Mouse (Mus musculus): ENCODE measurements around the gene Zfp13. TPM values are rescaled to one million over a fixed set of nuclear protein-coding genes. Genes with fewer than 3 reads are reported as not detected.
"Not testable (repeated sequence)": the region's sequence is repeated elsewhere in the genome, so short reads cannot be mapped to it uniquely, and the experiment has no call there.

Gene Zfp13
- polyA plus RNA-seq, 1 experiment from 2014 or later: 22.1 TPM

GRCm38 (mm10) chr17:23531408-23531807 lies 67.9 kb downstream of the Zfp13 start:
- WGBS: 21% methylated on average over 1 of the region's 1 CpGs

More at GRCm38 (mm10) chr17:23531408-23531807, 67.9 kb downstream of the Zfp13 start:
- not testable (repeated sequence) for H3K9me3 ChIP-seq; H3K27ac ChIP-seq; H3K36me3 ChIP-seq (replicated peaks); H3K4me1 ChIP-seq; H3K4me3 ChIP-seq; DNase-seq (ENCODE audit: extremely low spot score, low spot score)
- H3K27me3 ChIP-seq (ENCODE audit: poor library complexity, severe bottlenecking): peaks cover 12% of the 10 kb centered on the region; the same call in 1 of the 2 replicates

Other genes with a start within 250 kb of the Zfp13 start
- gene Vmn2r116, start 214.9 kb downstream of the Zfp13 start, polyA plus RNA-seq (2016; fragmentation: Nextera tagmentation; extraction: Ambion mirVana): not detected in 2 replicates
- not detected in 2 replicates for gene Vmn2r117, start 119.8 kb downstream of the Zfp13 start, polyA plus RNA-seq (2016; fragmentation: Nextera tagmentation; extraction: Ambion mirVana)
- 27.6 and 29.9 TPM in 2 replicates for gene Zfp213, start 35.2 kb downstream of the Zfp13 start, polyA plus RNA-seq (2016; fragmentation: Nextera tagmentation; extraction: Ambion mirVana)
- gene Zscan10, start 1.4 kb upstream of the Zfp13 start, polyA plus RNA-seq (2016; fragmentation: Nextera tagmentation; extraction: Ambion mirVana): 0.42 and 0.65 TPM in 2 replicates
- 0.77 and 0.84 TPM in 2 replicates for gene Mmp25, start 45.8 kb upstream of the Zfp13 start, polyA plus RNA-seq (2016; fragmentation: Nextera tagmentation; extraction: Ambion mirVana)
- 0.27 and 0.37 TPM in 2 replicates for gene Bicdl2, start 61.0 kb upstream of the Zfp13 start, polyA plus RNA-seq (2016; fragmentation: Nextera tagmentation; extraction: Ambion mirVana)
- 28.0 and 29.0 TPM in 2 replicates for gene Hcfc1r1, start 74.1 kb upstream of the Zfp13 start, polyA plus RNA-seq (2016; fragmentation: Nextera tagmentation; extraction: Ambion mirVana)
- 77.8 and 78.8 TPM in 2 replicates for gene Thoc6, start 74.4 kb upstream of the Zfp13 start, polyA plus RNA-seq (2016; fragmentation: Nextera tagmentation; extraction: Ambion mirVana)
- gene Tnfrsf12a, start 78.0 kb upstream of the Zfp13 start, polyA plus RNA-seq (2016; fragmentation: Nextera tagmentation; extraction: Ambion mirVana): 3.9 and 4.6 TPM in 2 replicates
- 28.5 and 32.8 TPM in 2 replicates for gene Cldn6, start 79.8 kb upstream of the Zfp13 start, polyA plus RNA-seq (2016; fragmentation: Nextera tagmentation; extraction: Ambion mirVana)
- 7.4 and 10.1 TPM in 2 replicates for gene Cldn9, start 84.5 kb upstream of the Zfp13 start, polyA plus RNA-seq (2016; fragmentation: Nextera tagmentation; extraction: Ambion mirVana)
- gene 1520401A03Rik, start 123.3 kb upstream of the Zfp13 start, polyA plus RNA-seq (2016; fragmentation: Nextera tagmentation; extraction: Ambion mirVana): 0.06 TPM in 1 of 2 replicates, not detected in the other
- 63.3 and 64.5 TPM in 2 replicates for gene Pkmyt1, start 126.8 kb upstream of the Zfp13 start, polyA plus RNA-seq (2016; fragmentation: Nextera tagmentation; extraction: Ambion mirVana)
- gene Paqr4, start 141.4 kb upstream of the Zfp13 start, polyA plus RNA-seq (2016; fragmentation: Nextera tagmentation; extraction: Ambion mirVana): 21.5 and 23.9 TPM in 2 replicates
- 1.5 and 2.9 TPM in 2 replicates for gene Kremen2, start 146.3 kb upstream of the Zfp13 start, polyA plus RNA-seq (2016; fragmentation: Nextera tagmentation; extraction: Ambion mirVana)
- gene Flywch1, start 172.1 kb upstream of the Zfp13 start, polyA plus RNA-seq (2016; fragmentation: Nextera tagmentation; extraction: Ambion mirVana): 190 and 197 TPM in 2 replicates
- 23.8 and 25.0 TPM in 2 replicates for gene Flywch2, start 186.6 kb upstream of the Zfp13 start, polyA plus RNA-seq (2016; fragmentation: Nextera tagmentation; extraction: Ambion mirVana)
- 482 and 518 TPM in 2 replicates for gene Srrm2, start 191.0 kb upstream of the Zfp13 start, polyA plus RNA-seq (2016; fragmentation: Nextera tagmentation; extraction: Ambion mirVana)
- gene Elob, start 229.6 kb upstream of the Zfp13 start, polyA plus RNA-seq (2016; fragmentation: Nextera tagmentation; extraction: Ambion mirVana): 1,030 and 1,081 TPM in 2 replicates
- gene Prss33, start 236.6 kb upstream of the Zfp13 start, polyA plus RNA-seq (2016; fragmentation: Nextera tagmentation; extraction: Ambion mirVana): 0.49 TPM in 1 of 2 replicates, not detected in the other
- gene Prss32, start 244.4 kb upstream of the Zfp13 start, polyA plus RNA-seq (2016; fragmentation: Nextera tagmentation; extraction: Ambion mirVana): not detected in 2 replicates
- gene Prss41, start 244.7 kb upstream of the Zfp13 start, polyA plus RNA-seq (2016; fragmentation: Nextera tagmentation; extraction: Ambion mirVana): 4.5 and 5.4 TPM in 2 replicates